Mouse (Mus musculus): ENCODE results near the gene Nkx2-1. TPM values are rescaled to one million over a fixed set of nuclear protein-coding genes. Genes with fewer than 3 reads are reported as not detected.
A peak's percentile ranks its signal among the peaks of the same experiment; 100 is the strongest.

Gene Nkx2-1
- polyA plus RNA-seq (2012; rRNA removed): 267 and 400 TPM in 2 replicates

DNA sequence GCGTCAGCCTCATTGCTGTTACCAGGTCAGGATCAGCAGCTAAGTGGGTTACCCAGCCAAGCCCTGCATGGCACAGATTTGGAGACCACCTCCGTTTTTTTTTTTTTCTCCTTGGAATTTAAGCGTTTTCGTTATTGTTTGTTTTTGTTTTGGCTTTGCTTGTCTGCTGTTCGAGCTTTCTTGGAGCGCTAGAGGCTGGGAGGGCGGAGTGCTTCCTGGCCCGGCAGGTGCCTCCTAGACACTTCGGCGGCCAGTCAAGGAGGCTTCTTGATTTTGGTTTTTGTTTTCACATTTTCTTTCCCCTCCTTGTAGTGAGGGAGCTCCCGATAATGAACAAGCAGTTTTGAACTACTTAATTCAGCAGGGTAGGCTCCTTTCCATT lies at the start of gene Nkx2-1:
Nkx2-1 (minus strand) TSS at position 25 of the 382 bp plus-strand sequence.
- no peak for TF ChIP-seq CTCF (IDR thresholded peaks at IDR 0.05; ENCODE audit: insufficient read depth, low read length)
- TF ChIP-seq POLR2A (IDR thresholded peaks at IDR 0.05; ENCODE audit: borderline replicate concordance, extremely low read depth, low read depth, low read length): no peak
- Histone ChIP-seq H3K4me3 (replicated peaks; ENCODE audit: extremely low read depth, low read depth, low read length) (peak within 1 kb of the TSS; percentile 82), H3K4me1 (ENCODE audit: control insufficient read depth, insufficient read depth, low read length) (peaks cover 5% of the 10 kb centered on the region; the same call in 1 of the 2 replicates)
- 2% methylated on average over 11 of the region's 11 CpGs for WGBS
- no peak for DNase-seq

GRCm38 (mm10) chr12:56541068-56541467 lies 4.4 kb upstream of the Nkx2-1 start:
- TF ChIP-seq POLR2A (IDR thresholded peaks at IDR 0.05; ENCODE audit: borderline replicate concordance, extremely low read depth, low read depth, low read length) (no peak), CTCF (IDR thresholded peaks at IDR 0.05; ENCODE audit: insufficient read depth, low read length) (peak; percentile 58)
- WGBS: 2% methylated on average over 14 of the region's 14 CpGs
- no peak overlapping the region for H3K4me3 ChIP-seq (replicated peaks; ENCODE audit: extremely low read depth, low read depth, low read length)
- H3K4me1 ChIP-seq (ENCODE audit: control insufficient read depth, insufficient read depth, low read length): peaks cover 5% of the 10 kb centered on the region; the same call in 1 of the 2 replicates
- DNase-seq: peak; percentile 79

DNA sequence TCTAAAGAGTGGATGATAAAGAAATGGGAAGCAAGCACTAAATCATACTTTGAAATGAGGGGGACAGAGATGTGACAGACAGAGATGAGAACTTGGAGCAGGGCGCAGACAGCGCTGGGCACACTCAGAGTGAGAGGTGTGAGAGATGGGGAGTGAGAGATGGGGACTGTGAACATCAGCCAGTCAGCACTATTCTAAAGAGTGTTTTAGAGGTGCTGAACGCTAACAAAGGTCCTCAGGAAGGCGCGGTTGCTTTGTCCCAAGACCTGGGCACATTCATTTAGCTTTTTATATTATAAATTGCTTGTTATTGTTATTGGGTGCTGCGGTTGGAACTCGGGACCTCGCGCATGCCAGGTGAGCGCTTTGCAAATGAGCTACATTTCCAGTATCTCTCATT lies 3.9 kb upstream of the Nkx2-1 start:
- no peak overlapping the region for H3K4me3 ChIP-seq (replicated peaks; ENCODE audit: extremely low read depth, low read depth, low read length)
- peaks cover 5% of the 10 kb centered on the region; the same call in 1 of the 2 replicates for H3K4me1 ChIP-seq (ENCODE audit: control insufficient read depth, insufficient read depth, low read length)
- 4% methylated on average over 10 of the region's 10 CpGs for WGBS
- DNase-seq: no peak
- TF ChIP-seq POLR2A (IDR thresholded peaks at IDR 0.05; ENCODE audit: borderline replicate concordance, extremely low read depth, low read depth, low read length) (no peak), CTCF (IDR thresholded peaks at IDR 0.05; ENCODE audit: insufficient read depth, low read length) (no peak)

- 8% methylated on average over 3 of the region's 3 CpGs for WGBS
- Histone ChIP-seq H3K4me1 (ENCODE audit: control insufficient read depth, insufficient read depth, low read length) (peaks cover 5% of the 10 kb centered on the region; the same call in 1 of the 2 replicates), H3K4me3 (replicated peaks; ENCODE audit: extremely low read depth, low read depth, low read length) (no peak overlapping the region)
- no peak for DNase-seq
- no peak for TF ChIP-seq POLR2A (IDR thresholded peaks at IDR 0.05; ENCODE audit: borderline replicate concordance, extremely low read depth, low read depth, low read length)
- no peak for TF ChIP-seq CTCF (IDR thresholded peaks at IDR 0.05; ENCODE audit: insufficient read depth, low read length)
Measured at GRCm38 (mm10) chr12:56538601-56539000, 1.9 kb upstream of the Nkx2-1 start.

DNA sequence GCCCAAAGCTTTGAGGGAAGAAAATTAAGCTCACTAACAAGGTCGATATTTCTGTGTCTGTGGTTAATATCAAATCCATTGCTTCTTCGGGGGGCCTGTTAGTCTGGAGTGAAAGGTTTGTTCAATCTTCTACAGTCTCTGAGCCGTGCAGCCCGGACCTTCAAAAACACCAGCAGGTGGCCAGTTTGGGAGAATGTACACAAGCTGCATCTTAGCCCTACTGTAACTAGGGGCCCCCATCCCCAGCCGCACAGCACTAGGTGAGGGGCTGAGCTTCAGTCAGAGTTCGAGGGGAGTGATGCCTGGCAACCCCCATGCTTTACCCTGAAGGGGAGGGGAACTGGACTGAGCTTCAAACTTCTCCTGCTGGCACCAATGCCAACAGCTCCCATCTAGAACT lies 1.2 kb upstream of the Nkx2-1 start:
- Histone ChIP-seq H3K4me1 (ENCODE audit: control insufficient read depth, insufficient read depth, low read length) (peaks cover 5% of the 10 kb centered on the region; the same call in 1 of the 2 replicates), H3K4me3 (replicated peaks; ENCODE audit: extremely low read depth, low read depth, low read length) (peak overlapping the region; percentile 22)
- whole genome bisulfite sequencing: 4% methylated on average over 6 of the region's 6 CpGs
- TF ChIP-seq CTCF (IDR thresholded peaks at IDR 0.05; ENCODE audit: insufficient read depth, low read length): no peak
- TF ChIP-seq POLR2A (IDR thresholded peaks at IDR 0.05; ENCODE audit: borderline replicate concordance, extremely low read depth, low read depth, low read length): no peak
- DNase-seq: no peak

GRCm38 (mm10) chr12:56537342-56537741 lies 634 bp upstream of the Nkx2-1 start:
- peak overlapping the region; percentile 56 for H3K4me3 ChIP-seq (replicated peaks; ENCODE audit: extremely low read depth, low read depth, low read length)
- TF ChIP-seq POLR2A (IDR thresholded peaks at IDR 0.05; ENCODE audit: borderline replicate concordance, extremely low read depth, low read depth, low read length) (peak; percentile 28; the same call in 1 of the 2 replicates), CTCF (IDR thresholded peaks at IDR 0.05; ENCODE audit: insufficient read depth, low read length) (no peak)
- WGBS: 2% methylated on average over 19 of the region's 19 CpGs
- peaks cover 5% of the 10 kb centered on the region; the same call in 1 of the 2 replicates for H3K4me1 ChIP-seq (ENCODE audit: control insufficient read depth, insufficient read depth, low read length)
- peak; percentile 63 for DNase-seq

DNA sequence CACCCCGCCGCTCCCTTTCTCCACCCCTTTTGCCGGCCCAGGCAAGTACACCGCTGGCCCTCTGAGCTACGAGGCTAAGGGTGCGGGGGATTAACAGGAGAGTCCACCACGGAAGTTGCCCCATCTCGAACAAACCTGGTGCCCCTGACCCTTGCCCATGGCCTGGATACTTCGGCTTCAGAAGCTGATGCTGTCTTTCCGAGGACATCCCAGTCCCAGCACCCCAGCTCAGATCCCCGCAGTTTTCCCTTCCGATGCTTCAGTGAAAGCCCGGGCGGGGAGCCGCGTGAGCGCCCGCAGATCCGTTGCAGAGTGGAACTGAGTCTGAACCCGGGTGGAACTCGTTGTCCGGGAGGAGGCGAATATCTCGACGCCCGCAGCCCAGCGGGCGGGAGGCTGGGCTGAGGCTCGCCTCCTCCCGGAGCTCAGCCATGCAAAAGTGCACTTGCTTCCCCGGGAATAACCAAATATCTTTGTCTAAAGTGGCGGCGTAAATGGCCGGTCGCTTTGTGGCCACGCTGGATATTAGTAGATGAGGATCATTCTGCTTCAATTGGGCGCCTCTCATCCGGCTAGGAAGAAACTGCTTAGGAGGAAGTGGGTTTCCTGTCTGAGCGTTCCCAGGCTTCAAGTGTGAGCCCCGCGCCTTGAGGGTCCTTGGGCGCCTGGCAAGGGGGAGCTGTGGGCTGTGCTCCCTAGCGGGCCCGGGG lies 379 bp downstream of the Nkx2-1 start:
- WGBS: 2% methylated on average over 44 of the region's 44 CpGs
- Histone ChIP-seq H3K4me3 (replicated peaks; ENCODE audit: extremely low read depth, low read depth, low read length) (peak overlapping the region; percentile 43), H3K4me1 (ENCODE audit: control insufficient read depth, insufficient read depth, low read length) (peaks cover 5% of the 10 kb centered on the region; the same call in 1 of the 2 replicates)
- peak; percentile 54 for DNase-seq
- TF ChIP-seq POLR2A (IDR thresholded peaks at IDR 0.05; ENCODE audit: borderline replicate concordance, extremely low read depth, low read depth, low read length): peak; percentile 57; the same call in 1 of the 2 replicates
- TF ChIP-seq CTCF (IDR thresholded peaks at IDR 0.05; ENCODE audit: insufficient read depth, low read length): no peak

GRCm38 (mm10) chr12:56535411-56536173 lies 1.1 kb downstream of the Nkx2-1 start:
- Histone ChIP-seq H3K4me3 (replicated peaks; ENCODE audit: extremely low read depth, low read depth, low read length) (peak overlapping the region; percentile 82), H3K4me1 (ENCODE audit: control insufficient read depth, insufficient read depth, low read length) (no peaks in the 10 kb centered on the region; the same call in 1 of the 2 replicates)
- TF ChIP-seq CTCF (IDR thresholded peaks at IDR 0.05; ENCODE audit: insufficient read depth, low read length): no peak
- TF ChIP-seq POLR2A (IDR thresholded peaks at IDR 0.05; ENCODE audit: borderline replicate concordance, extremely low read depth, low read depth, low read length): peak; percentile 33; the same call in 1 of the 2 replicates
- WGBS: 2% methylated on average over 28 of the region's 36 CpGs
- no peak for DNase-seq

DNA sequence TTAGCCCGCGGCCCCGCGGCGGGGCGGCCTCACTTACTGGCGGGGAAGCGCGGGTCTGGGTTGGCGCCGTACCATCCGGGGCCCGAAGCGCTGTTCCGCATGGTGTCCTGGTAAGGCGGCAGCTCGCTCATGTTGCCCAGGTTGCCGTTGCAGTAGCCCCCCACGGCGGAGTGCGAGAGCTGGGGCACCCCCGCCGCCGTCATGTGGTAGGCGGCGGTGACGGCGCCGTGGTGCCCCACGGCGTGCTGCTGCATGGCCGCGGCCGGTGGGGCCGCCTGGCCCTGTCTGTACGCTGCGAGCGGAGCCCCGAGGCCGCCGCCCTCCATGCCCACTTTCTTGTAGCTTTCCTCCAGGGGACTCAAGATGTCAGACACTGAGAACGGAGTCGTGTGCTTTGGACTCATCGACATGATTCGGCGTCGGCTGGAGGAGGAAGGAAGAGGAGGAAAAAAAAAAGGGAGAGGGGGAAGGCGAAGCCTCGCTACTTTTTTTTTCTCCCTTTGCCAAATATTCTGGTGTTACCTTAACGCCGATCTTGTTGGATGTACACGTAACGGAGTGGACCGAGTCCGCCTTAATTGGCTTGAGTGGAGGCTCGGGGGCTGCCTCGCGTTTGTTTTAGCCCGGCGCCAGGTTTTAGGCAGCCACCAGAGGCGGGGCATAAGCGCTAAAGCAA lies 1.9 kb downstream of the Nkx2-1 start:
- H3K4me3 ChIP-seq (replicated peaks; ENCODE audit: extremely low read depth, low read depth, low read length): peak overlapping the region; percentile 76
- H3K4me1 ChIP-seq (ENCODE audit: control insufficient read depth, insufficient read depth, low read length): no peaks in the 10 kb centered on the region; the same call in 1 of the 2 replicates
- TF ChIP-seq CTCF (IDR thresholded peaks at IDR 0.05; ENCODE audit: insufficient read depth, low read length) (no peak), POLR2A (IDR thresholded peaks at IDR 0.05; ENCODE audit: borderline replicate concordance, extremely low read depth, low read depth, low read length) (peak; percentile 77; the same call in 1 of the 2 replicates)
- DNase-seq: peak; percentile 76
- WGBS: 1% methylated on average over 62 of the region's 62 CpGs

All from lung, adult 2 months (tissue).